Mouse (Mus musculus) forebrain, embryonic 10.5 days (tissue): ENCODE measurements around the gene Cdh16. TPM values are rescaled to one million over a fixed set of nuclear protein-coding genes. Genes with fewer than 3 reads are reported as not detected.

Source experiments
- DNase-seq: peaks from one replicate; pipeline ENCODE4 v3.0.0-alpha.2; 2017; ENCODE audit warnings: low spot score; ENCODE audit errors: extremely low spot score
- H3K27ac ChIP-seq: fragments of 300-500 bp; sonication (generic); 2 replicates; pipeline ENCODE4 v1.5.1; 2016; ENCODE audit warnings: mild to moderate bottlenecking
- H3K27me3 ChIP-seq: fragments of 300-500 bp; sonication (generic); 2 replicates; pipeline ENCODE4 v1.6.1; 2016; ENCODE audit warnings: mild to moderate bottlenecking; ENCODE audit not compliant: poor library complexity, severe bottlenecking
- H3K36me3 ChIP-seq: fragments of 300-500 bp; sonication (generic); replicated peaks from 2 replicates; pipeline ENCODE4 v1.6.1; 2016; ENCODE audit warnings: mild to moderate bottlenecking, moderate library complexity
- H3K4me1 ChIP-seq: fragments of 300-500 bp; sonication (generic); 2 replicates; pipeline ENCODE4 v1.6.1; 2016
- H3K4me3 ChIP-seq: fragments of 300-500 bp; sonication (generic); 2 replicates; pipeline ENCODE4 v1.5.1; 2016; ENCODE audit warnings: mild to moderate bottlenecking, moderate library complexity
- H3K9me3 ChIP-seq: fragments of 300-500 bp; sonication (generic); 2 replicates; pipeline ENCODE4 v1.6.1; 2016; ENCODE audit warnings: mild to moderate bottlenecking, moderate library complexity
- WGBS: fragments of 180-500 bp; shearing (Covaris S2); methylation state at CpG from one replicate; pipeline ENCODE4 v1.1.7; 2016; 5-methylcytosine and 5-hydroxymethylcytosine counted together
- polyA plus RNA-seq: library from polyadenylated mRNA; unstranded; fragments of >200 nt; fragmentation: Nextera tagmentation; extraction: Ambion mirVana; gene quantifications from 2 replicates; pipeline ENCODE4 v1.2.1, GENCODE M21; 2016

Cdh16 gene
- polyA plus RNA-seq, 1 experiment from 2014 or later, result not detected

- no peaks in the 10 kb centered on the region for H3K36me3 ChIP-seq
- no peaks in the 10 kb centered on the region for H3K9me3 ChIP-seq
- DNase-seq, result no peak
- H3K4me1 ChIP-seq, result peaks cover 5% of the 10 kb centered on the region
- no peaks in the 10 kb centered on the region; the same call in 1 of the 2 replicates for H3K27me3 ChIP-seq
- no peak overlapping the region for H3K4me3 ChIP-seq
- no peak overlapping the region for H3K27ac ChIP-seq
- WGBS, result 87% methylated on average over 2 of the region's 2 CpGs
These were observed 16.3 kb downstream of the Cdh16 start for GRCm38 (mm10) chr8:104607944-104608343.

DNA sequence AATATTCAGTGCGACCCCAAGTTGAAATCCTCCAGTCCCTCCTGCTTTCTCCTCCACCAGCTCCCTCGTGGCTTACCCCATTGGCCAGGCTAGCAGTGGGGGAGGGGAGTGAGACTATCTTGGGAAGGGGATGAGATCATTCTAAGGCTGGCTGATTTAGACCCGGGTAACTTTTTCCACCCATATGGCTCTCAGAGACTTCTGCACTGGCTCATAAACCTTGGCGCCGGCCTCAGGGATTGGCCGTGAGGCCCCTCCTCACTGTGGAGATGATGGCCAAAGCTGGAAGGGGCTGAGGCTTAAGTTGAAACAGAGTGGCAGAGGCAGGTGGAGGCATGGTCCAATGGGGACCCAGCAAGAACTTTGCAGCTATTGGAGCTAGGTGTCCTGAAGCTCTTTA is 17.9 kb downstream of the Cdh16 start:
- no peak for DNase-seq
- whole genome bisulfite sequencing, result 52% methylated on average over 6 of the region's 6 CpGs
- H3K4me1 ChIP-seq, result peaks cover 20% of the 10 kb centered on the region
- H3K4me3 ChIP-seq, result no peak overlapping the region
- no peak overlapping the region for H3K27ac ChIP-seq
- H3K9me3 ChIP-seq, result no peaks in the 10 kb centered on the region
- H3K36me3 ChIP-seq, result no peaks in the 10 kb centered on the region
- peaks cover 7% of the 10 kb centered on the region for H3K27me3 ChIP-seq

GRCm38 (mm10) chr8:104603245-104603593 is 21.0 kb downstream of the Cdh16 start:
- DNase-seq, result no peak
- Histone ChIP-seq H3K4me1 (peaks cover 23% of the 10 kb centered on the region), H3K36me3 (no peaks in the 10 kb centered on the region), H3K9me3 (no peaks in the 10 kb centered on the region), H3K27ac (no peak overlapping the region), H3K4me3 (peak overlapping the region; percentile 43; the same call in 1 of the 2 replicates), H3K27me3 (peaks cover 16% of the 10 kb centered on the region)
- WGBS, result 65% methylated on average over 4 of the region's 4 CpGs

DNA sequence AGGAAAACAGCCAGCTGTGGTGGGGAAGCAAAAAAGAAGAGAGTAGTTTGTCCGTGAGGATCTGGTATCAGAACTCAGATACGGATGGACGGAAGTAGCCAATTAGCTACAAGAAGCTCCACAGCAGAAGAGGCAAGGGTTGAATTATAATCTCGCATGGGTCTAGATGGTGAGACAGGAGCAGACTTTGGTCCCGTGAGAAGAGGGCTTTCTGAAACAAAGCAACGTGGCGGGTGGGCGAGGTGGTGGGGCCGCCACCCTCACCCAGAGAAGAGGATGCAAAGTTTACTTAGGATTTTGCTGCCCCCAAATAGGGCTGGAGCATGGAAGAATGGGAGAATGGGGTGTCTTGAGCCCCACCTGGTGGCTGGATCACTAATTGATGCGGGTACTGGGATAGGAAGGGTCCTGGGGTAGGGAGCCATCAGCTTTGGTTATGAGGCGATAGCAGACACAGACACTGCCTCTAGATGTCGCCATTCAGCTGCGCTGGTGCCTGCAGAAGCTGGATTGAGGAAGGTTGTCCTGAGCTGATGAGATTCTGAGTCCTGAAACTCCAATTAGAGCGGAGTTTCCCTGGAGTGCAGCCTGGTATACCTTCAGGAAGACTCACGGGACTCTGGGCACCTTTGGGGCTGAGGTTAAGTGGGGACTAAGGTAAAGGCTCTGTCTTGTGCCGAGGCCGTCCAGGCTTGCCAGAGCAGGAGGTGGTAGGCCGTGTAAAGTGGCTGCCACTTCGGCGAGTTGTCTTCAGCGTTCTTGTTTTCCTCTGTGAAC is 21.5 kb downstream of the Cdh16 start:
- peaks cover 23% of the 10 kb centered on the region for H3K4me1 ChIP-seq
- H3K27ac ChIP-seq, result 0 out of 2 replicates have a peak overlapping the region, but pooled peaks have one; percentile 56
- H3K4me3 ChIP-seq, result peak overlapping the region; percentile 43
- no peaks in the 10 kb centered on the region for H3K9me3 ChIP-seq
- 20% methylated on average over 21 of the region's 21 CpGs for WGBS
- no peaks in the 10 kb centered on the region for H3K36me3 ChIP-seq
- peaks cover 16% of the 10 kb centered on the region for H3K27me3 ChIP-seq
- peak; percentile 85 for DNase-seq

- WGBS, result 1% methylated on average over 12 of the region's 12 CpGs
- Histone ChIP-seq H3K27me3 (peaks cover 16% of the 10 kb centered on the region), H3K4me1 (peaks cover 23% of the 10 kb centered on the region), H3K4me3 (peak overlapping the region; percentile 43), H3K9me3 (no peaks in the 10 kb centered on the region), H3K27ac (no peak overlapping the region), H3K36me3 (peaks cover 4% of the 10 kb centered on the region)
- DNase-seq, result peak; percentile 37
These were observed 22.2 kb downstream of the Cdh16 start for GRCm38 (mm10) chr8:104601941-104602371.

GRCm38 (mm10) chr8:104601386-104601785 is 22.8 kb downstream of the Cdh16 start:
- H3K4me1 ChIP-seq, result peaks cover 23% of the 10 kb centered on the region
- peak overlapping the region; percentile 40 for H3K27ac ChIP-seq
- H3K4me3 ChIP-seq, result peak overlapping the region; percentile 43; the same call in 1 of the 2 replicates
- DNase-seq, result no peak
- peaks cover 10% of the 10 kb centered on the region for H3K36me3 ChIP-seq
- H3K27me3 ChIP-seq, result peaks cover 16% of the 10 kb centered on the region
- H3K9me3 ChIP-seq, result no peaks in the 10 kb centered on the region
- 30% methylated on average over 7 of the region's 7 CpGs for WGBS

DNA sequence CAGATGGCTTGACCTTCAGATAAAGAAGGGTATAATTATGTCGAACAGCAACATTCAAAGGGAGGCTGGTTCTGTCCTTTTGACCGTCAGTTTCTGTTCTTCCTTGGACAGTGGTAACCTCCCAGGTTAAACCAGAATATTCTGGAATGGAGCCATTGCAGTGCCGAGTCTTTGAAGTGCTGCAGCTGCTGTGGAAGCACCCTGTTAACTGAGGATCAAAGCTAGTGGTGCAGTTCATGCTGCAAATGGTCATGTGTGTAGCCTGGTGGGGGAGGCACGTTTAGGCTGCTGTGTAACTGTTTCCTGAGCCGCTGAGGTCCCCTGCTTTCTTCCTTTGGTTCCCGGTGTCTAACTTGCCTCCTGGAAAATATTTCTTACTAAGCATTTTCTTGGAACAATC is 25.7 kb downstream of the Cdh16 start:
- Histone ChIP-seq H3K4me1 (peaks cover 20% of the 10 kb centered on the region), H3K9me3 (no peaks in the 10 kb centered on the region), H3K4me3 (no peak overlapping the region), H3K27me3 (peaks cover 16% of the 10 kb centered on the region), H3K36me3 (peaks cover 39% of the 10 kb centered on the region), H3K27ac (no peak overlapping the region)
- WGBS, result 84% methylated on average over 6 of the region's 6 CpGs
- DNase-seq, result no peak

DNA sequence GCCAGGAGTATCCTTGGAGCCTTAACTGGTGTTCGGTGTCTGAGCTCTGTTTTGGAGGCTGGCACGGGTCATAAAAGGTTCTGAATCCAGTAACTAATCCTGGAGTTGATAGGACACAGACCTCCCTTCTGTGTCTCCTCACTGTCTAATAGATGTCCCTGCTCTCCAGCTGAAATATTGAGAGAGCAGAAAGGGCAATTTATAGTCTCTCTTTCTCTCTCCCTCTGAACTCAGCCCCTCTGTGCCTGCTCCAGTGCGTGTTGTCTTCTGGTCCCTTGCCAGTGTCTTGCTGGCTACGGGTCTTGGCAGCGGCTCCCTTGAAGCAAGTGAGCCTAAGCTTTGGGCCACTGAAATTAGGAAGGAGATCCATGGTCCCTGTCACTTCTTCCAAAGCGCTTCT is 26.5 kb downstream of the Cdh16 start:
- peaks cover 16% of the 10 kb centered on the region for H3K27me3 ChIP-seq
- H3K9me3 ChIP-seq, result no peaks in the 10 kb centered on the region
- H3K27ac ChIP-seq, result no peak overlapping the region
- no peak for DNase-seq
- H3K4me3 ChIP-seq, result no peak overlapping the region
- H3K4me1 ChIP-seq, result peaks cover 17% of the 10 kb centered on the region
- WGBS, result 90% methylated on average over 6 of the region's 6 CpGs
- H3K36me3 ChIP-seq, result peaks cover 41% of the 10 kb centered on the region

DNA sequence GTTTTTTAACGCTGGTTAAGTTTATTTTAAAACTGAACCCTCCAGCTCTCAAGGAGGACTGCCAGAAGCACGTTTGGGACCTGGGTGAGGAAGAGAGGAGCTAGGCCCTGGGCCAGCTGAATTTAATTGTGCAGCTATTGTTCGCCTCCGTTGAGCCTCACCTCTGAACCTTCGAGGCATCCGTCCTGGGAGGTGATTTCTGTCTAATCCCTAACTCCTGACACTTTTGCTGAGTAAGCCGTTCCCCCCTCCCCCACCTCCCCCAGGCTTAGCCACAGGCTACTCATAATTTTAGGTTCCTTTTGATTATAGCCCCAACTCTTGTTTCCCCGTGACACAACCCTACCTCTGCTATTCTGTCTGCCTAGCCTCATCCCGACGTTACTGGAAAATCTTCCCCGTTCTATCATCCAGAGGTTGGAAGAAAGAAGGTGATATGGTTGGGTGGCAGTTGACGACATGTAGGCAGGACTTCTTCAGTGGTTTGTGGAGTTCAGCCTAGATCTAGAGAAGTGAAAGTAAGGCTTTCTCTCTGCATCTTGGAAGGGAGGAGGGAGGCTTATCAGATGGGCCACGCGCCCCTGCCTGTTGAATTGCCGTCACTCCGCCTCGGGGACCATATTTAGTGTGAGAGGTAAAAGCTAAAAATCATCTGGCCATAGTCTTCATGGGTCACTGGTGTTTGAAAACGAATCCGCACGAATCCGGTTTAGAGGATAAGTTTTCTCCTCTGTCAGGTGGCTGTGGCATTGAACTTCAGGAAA is 28.2 kb downstream of the Cdh16 start:
- DNase-seq, result no peak
- H3K27ac ChIP-seq, result no peak overlapping the region
- WGBS, result 91% methylated on average over 21 of the region's 21 CpGs
- H3K9me3 ChIP-seq, result no peaks in the 10 kb centered on the region
- H3K4me1 ChIP-seq, result peaks cover 15% of the 10 kb centered on the region
- H3K4me3 ChIP-seq, result no peak overlapping the region
- H3K36me3 ChIP-seq, result peaks cover 41% of the 10 kb centered on the region
- peaks cover 5% of the 10 kb centered on the region for H3K27me3 ChIP-seq

GRCm38 (mm10) chr8:104594611-104595362 is 29.4 kb downstream of the Cdh16 start:
- Histone ChIP-seq H3K27ac (no peak overlapping the region), H3K36me3 (peaks cover 41% of the 10 kb centered on the region), H3K9me3 (no peaks in the 10 kb centered on the region), H3K4me1 (peaks cover 18% of the 10 kb centered on the region), H3K27me3 (no peaks in the 10 kb centered on the region), H3K4me3 (no peak overlapping the region)
- WGBS, result 96% methylated on average over 19 of the region's 19 CpGs
- no peak for DNase-seq

- Histone ChIP-seq H3K4me3 (no peak overlapping the region), H3K36me3 (peaks cover 41% of the 10 kb centered on the region), H3K27ac (no peak overlapping the region), H3K9me3 (no peaks in the 10 kb centered on the region), H3K27me3 (no peaks in the 10 kb centered on the region), H3K4me1 (peaks cover 18% of the 10 kb centered on the region)
- DNase-seq, result no peak
- WGBS, result 96% methylated on average over 31 of the region's 31 CpGs
These were observed 30.5 kb downstream of the Cdh16 start for GRCm38 (mm10) chr8:104593536-104594325.

DNA sequence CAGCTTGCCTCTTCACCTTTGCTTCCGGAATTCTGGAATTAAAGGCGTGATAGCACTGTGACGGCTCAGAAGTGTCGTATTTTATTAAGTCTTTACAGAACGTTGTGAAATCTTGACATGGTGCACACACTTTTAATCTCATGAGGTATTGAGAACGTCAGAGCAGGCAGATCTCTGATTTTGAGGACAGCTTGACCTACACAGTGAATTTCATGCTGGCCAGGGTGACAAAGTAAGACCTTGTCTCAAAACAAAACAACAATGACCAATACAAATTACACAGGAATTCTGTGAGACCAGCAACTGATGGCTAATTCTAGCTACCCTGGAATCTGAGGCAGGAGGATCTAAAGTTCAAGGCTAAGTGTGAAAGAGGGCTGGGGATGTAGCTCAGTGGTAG is 31.6 kb downstream of the Cdh16 start:
- 83% methylated on average over 6 of the region's 6 CpGs for WGBS
- Histone ChIP-seq H3K27ac (no peak overlapping the region), H3K4me3 (peak overlapping the region; percentile 85), H3K36me3 (peaks cover 41% of the 10 kb centered on the region), H3K27me3 (no peaks in the 10 kb centered on the region), H3K4me1 (peaks cover 18% of the 10 kb centered on the region), H3K9me3 (no peaks in the 10 kb centered on the region)
- DNase-seq, result no peak
